Mouse (Mus musculus): ENCODE results near the gene Cfap65. TPM values are rescaled to one million over a fixed set of nuclear protein-coding genes. Genes with fewer than 3 reads are reported as not detected.

Gene Cfap65
- polyA plus RNA-seq, 1 experiment from 2014 or later, result 0.05 TPM

DNA sequence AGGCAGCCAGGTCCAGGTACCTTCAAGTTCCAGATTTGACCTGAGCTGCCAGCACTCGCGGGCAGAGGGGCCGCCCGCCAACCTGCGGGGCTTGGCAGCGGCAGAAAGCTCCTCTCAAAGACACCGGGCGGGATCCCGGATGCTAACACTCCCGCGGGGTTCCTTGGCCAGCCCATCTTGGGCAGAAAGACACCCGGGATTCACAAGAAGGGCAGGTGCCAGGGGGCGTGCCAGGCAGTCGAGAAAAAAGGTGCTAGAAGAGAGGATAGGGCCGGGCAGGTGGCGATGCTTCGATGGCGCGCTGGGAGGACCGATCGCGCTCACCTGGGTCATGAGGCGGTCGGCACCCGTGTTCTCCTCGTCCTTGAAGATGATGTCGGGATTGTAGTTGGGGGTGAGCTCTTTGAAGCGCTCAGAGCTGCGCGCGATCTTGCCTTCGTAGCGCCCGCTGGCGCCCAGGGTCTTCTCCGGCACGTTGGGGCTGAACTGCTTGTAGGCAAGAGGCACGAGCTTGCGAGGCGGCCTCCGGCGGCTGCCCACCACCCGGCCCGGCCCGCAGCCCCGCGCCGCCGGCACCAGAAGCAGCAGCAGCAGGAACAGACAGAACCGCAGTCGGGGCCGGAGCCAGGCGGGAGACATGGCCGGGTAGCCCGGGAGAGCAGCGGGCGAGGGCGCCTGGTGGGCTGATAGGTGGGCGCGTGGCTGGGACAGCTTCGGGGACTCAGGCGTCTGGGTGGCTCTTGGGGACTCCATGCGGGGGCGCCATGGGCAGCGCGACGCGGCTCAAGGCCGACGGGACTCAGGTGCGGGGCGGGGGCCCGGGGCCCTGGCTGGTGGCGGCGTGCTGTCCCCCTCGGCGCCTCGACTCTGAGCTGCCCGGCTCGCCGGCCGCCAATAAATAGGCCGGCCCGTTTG, 15.4 kb upstream of the Cfap65 start:
- H3K9me3 ChIP-seq (ENCODE audit: low read depth, low read length), result no peaks in the 10 kb centered on the region
- no peak for TF ChIP-seq CTCF (IDR thresholded peaks at IDR 0.05; ENCODE audit: low read depth)
- ATAC-seq (ENCODE audit: insufficient read depth) (0 out of 2 replicates have a peak, but pooled peaks have one; percentile 16), DNase-seq (no peak)
- H3K27me3 ChIP-seq (ENCODE audit: insufficient read depth, low read length), result peaks cover 84% of the 10 kb centered on the region
- H3K36me3 ChIP-seq (ENCODE audit: insufficient read depth), result no peaks in the 10 kb centered on the region
- no peak overlapping the region for H3K27ac ChIP-seq (ENCODE audit: low read depth)
- H3K9ac ChIP-seq, result 0 out of 2 replicates have a peak overlapping the region, but pooled peaks have one; percentile 13
- H3K4me2 ChIP-seq, result peak overlapping the region; percentile 65
- H3K4me3 ChIP-seq (ENCODE audit: low read depth, low read length), result peak overlapping the region; percentile 38
- 2% methylated on average over 79 of the region's 84 CpGs for WGBS
- peaks cover 4% of the 10 kb centered on the region; the same call in 1 of the 2 replicates for H3K4me1 ChIP-seq (ENCODE audit: insufficient read depth)

DNA sequence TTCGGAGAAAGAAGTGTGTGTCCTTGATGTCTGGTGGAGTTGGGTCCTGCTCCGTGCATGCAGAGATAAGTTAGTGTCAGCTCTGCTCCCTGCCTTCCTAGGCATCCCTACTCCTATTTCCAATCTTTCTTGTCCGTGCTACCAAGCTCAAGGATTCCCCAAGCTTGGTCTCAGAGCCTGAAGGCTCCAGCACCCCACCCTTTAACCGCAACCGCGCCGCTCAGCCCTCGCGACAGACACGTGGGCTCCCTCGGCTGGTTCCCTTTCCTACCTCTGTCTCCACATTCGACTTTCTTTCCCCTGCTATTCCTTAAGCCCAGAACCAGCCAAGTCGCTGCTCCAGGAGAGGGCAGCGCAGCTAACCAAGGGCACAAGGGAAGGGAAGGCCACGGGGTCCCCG, 14.7 kb upstream of the Cfap65 start:
- Histone ChIP-seq H3K36me3 (ENCODE audit: insufficient read depth) (no peaks in the 10 kb centered on the region), H3K9ac (no peak overlapping the region), H3K4me2 (no peak overlapping the region; the same call in 1 of the 2 replicates), H3K4me1 (ENCODE audit: insufficient read depth) (peaks cover 4% of the 10 kb centered on the region; the same call in 1 of the 2 replicates), H3K27ac (ENCODE audit: low read depth) (no peak overlapping the region), H3K9me3 (ENCODE audit: low read depth, low read length) (no peaks in the 10 kb centered on the region), H3K27me3 (ENCODE audit: insufficient read depth, low read length) (peaks cover 80% of the 10 kb centered on the region), H3K4me3 (ENCODE audit: low read depth, low read length) (peak overlapping the region; percentile 38; the same call in 1 of the 2 replicates)
- ATAC-seq (ENCODE audit: insufficient read depth) (no peak), DNase-seq (no peak)
- 3% methylated on average over 16 of the region's 16 CpGs for WGBS
- no peak for TF ChIP-seq CTCF (IDR thresholded peaks at IDR 0.05; ENCODE audit: low read depth)

DNA sequence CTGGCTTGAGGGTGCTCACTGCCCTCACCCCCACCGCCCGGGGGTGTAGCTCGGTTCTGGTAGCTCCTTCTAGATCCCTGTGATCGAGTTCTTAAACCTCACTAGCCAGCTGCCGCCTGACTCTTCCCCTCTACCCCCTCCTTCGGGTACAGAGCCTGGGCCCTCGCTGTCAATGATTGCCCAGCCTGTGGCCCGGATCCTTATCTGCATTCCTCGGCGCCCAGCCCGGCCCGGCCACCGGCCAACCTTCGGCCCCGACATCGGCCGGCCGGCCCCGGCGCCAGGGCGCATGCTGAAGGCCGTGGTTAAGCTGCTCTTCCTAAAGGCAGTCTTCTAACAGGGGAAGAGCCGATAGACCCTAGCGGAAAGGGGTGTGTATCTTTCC, 14.3 kb upstream of the Cfap65 start:
- Histone ChIP-seq H3K4me3 (ENCODE audit: low read depth, low read length) (0 out of 2 replicates have a peak overlapping the region, but pooled peaks have one; percentile 12), H3K27me3 (ENCODE audit: insufficient read depth, low read length) (peaks cover 80% of the 10 kb centered on the region), H3K9me3 (ENCODE audit: low read depth, low read length) (no peaks in the 10 kb centered on the region), H3K4me2 (no peak overlapping the region), H3K4me1 (ENCODE audit: insufficient read depth) (peaks cover 4% of the 10 kb centered on the region; the same call in 1 of the 2 replicates), H3K27ac (ENCODE audit: low read depth) (no peak overlapping the region), H3K36me3 (ENCODE audit: insufficient read depth) (no peaks in the 10 kb centered on the region), H3K9ac (no peak overlapping the region)
- no peak for DNase-seq
- 2% methylated on average over 24 of the region's 24 CpGs for WGBS
- 0 out of 2 replicates have a peak, but pooled peaks have one; percentile 18 for ATAC-seq (ENCODE audit: insufficient read depth)
- TF ChIP-seq CTCF (IDR thresholded peaks at IDR 0.05; ENCODE audit: low read depth), result no peak

DNA sequence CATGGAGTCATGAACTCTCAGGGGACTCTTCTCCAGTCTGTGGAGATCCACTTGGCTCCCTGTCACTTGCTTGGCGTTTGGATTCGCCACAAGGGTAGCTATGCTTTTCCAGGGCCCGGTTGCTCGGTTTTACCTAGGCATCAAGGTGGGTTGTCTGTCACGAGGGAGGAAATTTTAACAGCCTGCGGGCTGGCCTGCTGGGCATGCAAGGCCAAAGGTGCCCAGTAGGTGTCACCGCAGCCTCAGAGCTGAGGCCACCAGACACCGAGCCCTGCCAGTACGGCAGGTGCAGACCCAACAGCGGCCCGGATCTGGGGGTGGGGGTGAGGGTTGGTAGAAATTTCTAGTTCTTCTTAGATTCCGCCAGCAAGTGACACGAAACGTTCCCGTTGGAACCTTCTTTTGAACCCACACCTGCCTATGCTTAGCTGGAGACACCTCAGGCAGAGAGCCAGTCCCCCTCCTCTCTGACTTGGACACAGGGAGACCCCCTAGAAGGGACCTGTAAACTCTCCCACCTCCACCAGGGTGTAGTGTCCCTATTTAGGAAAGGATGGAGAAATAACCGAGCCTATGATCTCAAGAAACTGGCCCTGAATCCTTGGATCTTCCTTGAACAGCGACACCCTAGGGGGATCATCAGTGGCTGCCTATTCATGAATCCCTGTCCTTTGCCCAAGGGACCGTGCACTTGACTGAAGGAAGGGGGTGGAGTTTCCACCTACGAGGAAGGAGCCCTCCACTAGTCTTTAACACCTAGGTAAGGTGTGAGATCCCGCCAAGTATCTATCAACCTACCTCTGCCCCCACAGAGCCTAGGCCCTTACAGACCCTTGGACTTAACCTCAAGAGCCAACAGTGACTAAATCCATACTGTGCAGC, 13.6 kb upstream of the Cfap65 start:
- no peaks in the 10 kb centered on the region for H3K9me3 ChIP-seq (ENCODE audit: low read depth, low read length)
- ATAC-seq (ENCODE audit: insufficient read depth) (peak; percentile 80), DNase-seq (peak; percentile 74)
- H3K36me3 ChIP-seq (ENCODE audit: insufficient read depth), result no peaks in the 10 kb centered on the region
- peak; percentile 87 for TF ChIP-seq CTCF (IDR thresholded peaks at IDR 0.05; ENCODE audit: low read depth)
- WGBS, result 4% methylated on average over 20 of the region's 20 CpGs
- 0 out of 2 replicates have a peak overlapping the region, but pooled peaks have one; percentile 12 for H3K4me3 ChIP-seq (ENCODE audit: low read depth, low read length)
- H3K4me1 ChIP-seq (ENCODE audit: insufficient read depth), result peaks cover 4% of the 10 kb centered on the region; the same call in 1 of the 2 replicates
- H3K9ac ChIP-seq, result no peak overlapping the region
- peak overlapping the region; percentile 58; the same call in 1 of the 2 replicates for H3K4me2 ChIP-seq
- no peak overlapping the region for H3K27ac ChIP-seq (ENCODE audit: low read depth)
- peaks cover 78% of the 10 kb centered on the region for H3K27me3 ChIP-seq (ENCODE audit: insufficient read depth, low read length)

DNA sequence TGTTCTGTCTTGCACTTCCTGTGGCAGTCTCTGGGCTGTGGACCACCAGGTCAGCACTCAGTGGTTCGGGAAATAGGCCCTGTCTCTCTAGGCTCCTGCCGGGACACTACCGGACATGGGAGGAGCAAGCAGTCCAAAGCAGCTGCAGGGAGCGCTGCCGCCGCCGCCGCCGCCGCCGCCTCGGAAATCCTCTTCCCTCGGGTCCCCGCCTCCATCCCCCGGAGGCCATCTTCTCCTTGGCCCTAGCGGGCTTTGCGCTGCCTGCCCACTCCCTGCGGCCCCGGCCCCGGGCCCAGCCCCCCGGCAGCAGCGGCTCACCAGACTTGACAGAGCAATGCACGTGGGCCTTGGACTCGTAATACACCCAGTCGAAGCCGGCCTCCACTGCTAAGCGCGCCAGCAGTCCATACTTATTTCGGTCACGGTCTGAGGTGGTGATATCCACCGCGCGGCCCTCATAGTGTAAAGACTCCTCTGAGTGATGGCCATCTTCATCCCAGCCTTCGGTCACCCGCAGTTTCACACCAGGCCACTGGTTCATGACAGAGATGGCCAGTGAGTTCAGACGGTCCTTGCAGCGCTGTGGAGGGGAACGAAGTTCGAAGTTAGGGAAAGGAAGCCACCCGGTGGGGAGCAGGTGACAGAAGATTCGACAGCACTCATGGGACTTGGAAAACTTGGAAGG, 12.7 kb upstream of the Cfap65 start:
- WGBS, result 3% methylated on average over 38 of the region's 41 CpGs
- DNase-seq, result peak; percentile 50
- Histone ChIP-seq H3K9me3 (ENCODE audit: low read depth, low read length) (no peaks in the 10 kb centered on the region), H3K27ac (ENCODE audit: low read depth) (no peak overlapping the region), H3K4me1 (ENCODE audit: insufficient read depth) (peaks cover 4% of the 10 kb centered on the region; the same call in 1 of the 2 replicates), H3K36me3 (ENCODE audit: insufficient read depth) (no peaks in the 10 kb centered on the region), H3K9ac (peak overlapping the region; percentile 16; the same call in 1 of the 2 replicates), H3K4me3 (ENCODE audit: low read depth, low read length) (peak overlapping the region; percentile 28), H3K27me3 (ENCODE audit: insufficient read depth, low read length) (peaks cover 69% of the 10 kb centered on the region), H3K4me2 (peak overlapping the region; percentile 58)
- no peak for TF ChIP-seq CTCF (IDR thresholded peaks at IDR 0.05; ENCODE audit: low read depth)
- no peak for ATAC-seq (ENCODE audit: insufficient read depth)

DNA sequence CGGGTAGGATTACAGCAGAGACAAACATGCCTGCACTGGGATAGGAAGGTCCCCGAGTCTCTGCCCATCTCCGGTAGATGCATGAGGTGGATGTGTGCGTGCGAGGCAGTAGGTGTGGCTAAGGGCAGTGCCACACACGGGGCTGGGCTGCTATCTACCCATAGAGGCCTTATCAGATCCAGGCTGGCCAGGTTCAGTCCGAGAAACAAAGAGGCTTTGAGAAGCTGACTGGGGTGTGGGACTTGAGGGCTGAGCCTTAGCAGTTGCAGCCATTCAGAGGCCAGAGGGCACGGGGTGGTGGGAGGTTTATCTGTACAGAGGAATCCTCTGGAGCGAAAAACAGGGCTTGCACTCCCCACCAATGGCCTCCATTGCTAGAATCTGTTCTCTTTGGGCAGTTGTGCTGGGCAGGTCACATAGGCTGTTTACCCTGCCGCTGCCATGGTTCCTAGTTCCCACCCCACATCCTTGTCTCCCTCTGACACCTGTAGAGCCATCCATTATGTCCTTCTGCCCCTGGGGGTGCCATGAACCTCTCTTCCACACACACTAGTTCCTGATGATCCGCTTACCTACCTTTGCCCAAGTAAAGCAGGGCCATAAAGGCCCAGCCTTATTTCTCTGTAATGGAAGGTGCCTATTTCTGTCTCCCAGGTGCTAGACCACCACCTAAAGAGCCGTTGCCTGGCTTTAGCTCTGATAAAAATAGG, 6.4 kb upstream of the Cfap65 start:
- Histone ChIP-seq H3K4me3 (ENCODE audit: low read depth, low read length) (no peak overlapping the region), H3K27me3 (ENCODE audit: insufficient read depth, low read length) (peaks cover 6% of the 10 kb centered on the region; the same call in 1 of the 2 replicates), H3K4me2 (no peak overlapping the region), H3K9me3 (ENCODE audit: low read depth, low read length) (no peaks in the 10 kb centered on the region), H3K27ac (ENCODE audit: low read depth) (no peak overlapping the region), H3K4me1 (ENCODE audit: insufficient read depth) (no peaks in the 10 kb centered on the region), H3K36me3 (ENCODE audit: insufficient read depth) (no peaks in the 10 kb centered on the region), H3K9ac (no peak overlapping the region)
- WGBS, result 45% methylated on average over 12 of the region's 12 CpGs
- TF ChIP-seq CTCF (IDR thresholded peaks at IDR 0.05; ENCODE audit: low read depth), result no peak
- no peak for DNase-seq
- ATAC-seq (ENCODE audit: insufficient read depth), result no peak
